Mouse (Mus musculus): ENCODE data around the gene Lrrc32.

The Lrrc32 gene

DNA sequence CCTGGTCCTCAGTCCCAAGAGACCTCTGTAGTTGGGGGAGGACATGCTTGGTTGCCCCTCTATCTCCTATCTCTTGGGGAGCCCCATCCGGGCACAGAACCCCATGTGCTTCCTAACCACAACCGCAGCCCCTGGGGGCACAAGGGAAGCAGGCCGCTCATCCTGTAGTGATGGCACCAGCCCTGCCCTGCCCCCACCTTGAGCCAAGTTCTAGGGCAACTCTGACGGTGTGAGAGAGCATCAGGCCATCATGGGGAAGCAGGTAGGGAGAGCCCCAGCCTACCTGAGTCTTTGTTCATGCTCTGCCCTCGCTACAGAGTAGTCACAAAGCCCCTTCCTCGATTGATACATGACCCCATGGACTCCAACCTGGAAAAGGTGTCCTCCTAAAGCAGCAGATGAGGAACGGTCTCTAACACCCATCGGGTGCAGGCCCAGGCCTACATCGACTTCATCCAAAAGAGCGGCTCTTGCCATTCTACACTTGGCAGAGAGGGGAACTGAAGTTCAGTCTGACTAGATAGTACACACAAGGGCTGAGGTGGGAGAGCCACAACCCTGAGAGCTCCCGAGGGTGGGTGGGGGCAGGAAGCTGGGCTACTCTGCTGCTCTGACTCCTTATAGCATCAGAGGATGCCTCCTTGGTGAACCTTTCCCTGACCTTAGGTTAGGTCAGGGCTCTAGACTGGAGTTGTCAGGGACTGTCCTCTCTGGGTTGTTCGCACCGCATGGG lies 519 bp upstream of the Lrrc32 start:
- DNase-seq (ENCODE audit: low spot score in 2 of 2), result peak; percentile 79 to 83

DNA sequence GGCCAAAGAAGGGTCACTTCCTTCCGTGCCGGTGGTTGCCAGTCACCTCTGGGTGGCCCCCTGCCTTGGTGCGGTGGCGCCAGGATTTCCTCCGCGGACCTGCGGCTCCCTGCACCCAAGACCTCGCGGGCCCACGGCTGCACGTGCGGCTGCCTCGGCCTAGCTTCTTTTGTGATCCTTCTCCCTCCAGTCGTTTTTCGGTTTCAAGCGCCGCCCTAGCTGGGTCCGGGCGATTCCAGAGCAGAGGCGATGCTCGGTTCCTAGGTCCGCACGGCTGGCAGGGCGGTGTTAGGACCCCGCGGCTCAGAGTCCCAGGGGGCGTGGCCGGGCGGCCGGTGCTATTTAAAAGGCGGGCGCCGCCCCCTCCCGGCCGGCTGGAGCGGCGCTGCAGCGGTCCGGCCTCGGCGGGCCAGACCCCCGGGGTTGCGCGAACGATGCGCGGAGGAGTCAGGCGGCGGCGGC lies 571 bp downstream of the Lrrc32 start:
- peak; percentile 48 to 68 for DNase-seq (ENCODE audit: low spot score in 2 of 2)

DNA sequence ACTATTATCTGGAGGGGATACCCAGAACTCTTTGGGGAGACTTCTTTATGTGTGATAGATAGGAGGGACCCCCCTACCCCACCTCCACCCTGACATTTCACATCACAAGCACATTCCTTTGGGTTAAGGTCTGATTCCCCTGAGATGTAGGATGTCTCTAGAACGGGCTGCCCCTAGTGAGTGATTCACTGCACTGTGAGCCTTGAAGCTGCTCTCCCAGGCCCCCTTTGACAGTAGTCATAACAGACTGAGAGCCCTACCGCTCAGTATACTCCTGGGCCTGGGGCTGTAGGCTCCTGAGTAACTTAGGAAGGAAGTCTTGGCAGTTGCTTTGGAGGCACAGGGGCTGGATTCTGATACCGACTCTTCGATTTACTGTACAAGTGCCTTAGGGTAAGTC lies 1.2 kb downstream of the Lrrc32 start:
- DNase-seq (ENCODE audit: low spot score in 2 of 2), result no peak

DNA sequence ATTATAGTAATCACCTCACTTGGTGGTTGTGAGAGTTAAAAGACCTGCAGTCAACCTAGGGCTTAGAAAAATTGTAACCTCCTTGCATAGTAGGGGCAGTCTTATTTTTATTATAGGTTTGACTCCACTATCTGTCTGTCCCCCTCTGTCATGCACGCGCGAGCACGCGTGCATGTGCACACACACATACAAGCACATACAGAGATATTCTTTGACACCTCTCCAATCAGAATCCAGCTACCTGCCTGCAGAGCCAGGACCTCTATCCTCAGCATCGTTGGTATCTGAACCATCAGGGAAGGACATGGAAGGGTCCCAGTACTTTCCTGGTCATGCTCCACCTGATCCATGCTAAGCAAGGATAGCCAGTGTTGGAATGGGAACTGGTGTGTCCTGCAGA lies 1.8 kb downstream of the Lrrc32 start:
- no peak for DNase-seq (ENCODE audit: low spot score in 2 of 2)

DNA sequence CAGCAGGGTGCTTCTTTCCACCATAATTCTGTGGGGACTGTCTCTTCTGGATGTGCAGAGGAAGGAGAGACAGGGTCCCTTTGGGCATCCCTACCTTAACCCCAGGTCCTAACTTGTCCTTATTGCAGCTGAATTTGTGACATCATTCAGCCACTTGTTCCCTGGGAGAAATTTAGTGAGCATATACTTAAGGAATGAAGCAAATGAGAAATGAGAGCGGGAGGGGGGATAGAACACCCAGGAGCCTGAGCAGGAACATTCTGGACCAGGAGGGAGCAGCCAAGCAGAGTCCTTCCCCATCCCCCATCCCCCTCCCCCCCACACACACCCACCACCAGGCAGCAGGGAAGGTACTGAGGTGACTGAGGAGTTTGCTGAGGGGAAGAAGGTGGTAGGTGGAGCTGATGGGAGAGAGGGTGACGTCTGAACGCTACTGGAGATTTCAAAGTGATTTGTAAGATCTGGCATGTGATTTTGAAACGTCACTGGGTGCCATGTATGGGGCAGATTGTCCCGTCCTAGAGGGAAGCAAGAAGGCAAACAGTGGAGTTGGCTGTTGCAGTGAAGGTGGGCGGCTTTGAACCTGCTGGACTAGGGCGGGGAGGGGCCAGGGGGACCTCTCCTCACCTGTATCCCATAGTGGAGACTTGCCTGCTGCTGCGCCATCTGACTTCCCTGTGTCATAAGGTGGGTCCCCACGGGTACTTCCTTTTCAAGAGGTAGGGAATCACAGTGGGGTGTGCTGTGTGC lies 2.5 kb downstream of the Lrrc32 start:
- DNase-seq (ENCODE audit: low spot score in 2 of 2), result no peak

DNA sequence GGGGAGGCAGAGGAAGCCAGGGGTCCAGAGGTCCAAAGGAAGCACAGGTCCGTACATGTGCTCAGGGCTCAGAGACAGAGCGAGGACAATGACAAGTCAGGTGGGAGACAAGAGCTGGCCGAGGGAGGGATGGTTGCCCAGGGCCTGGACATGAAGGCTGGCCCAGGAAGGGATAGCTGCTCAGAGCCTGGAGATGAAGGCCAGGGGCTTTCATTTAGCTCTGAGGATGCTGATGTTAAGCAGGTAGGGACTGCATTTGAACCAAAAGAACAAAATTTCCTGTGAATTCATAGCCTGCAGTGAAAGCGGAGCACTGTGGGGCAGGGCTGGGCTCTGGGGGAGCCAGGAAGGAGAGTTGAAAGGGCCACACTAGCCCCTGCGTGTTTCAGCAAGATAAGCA lies 3.2 kb downstream of the Lrrc32 start:
- DNase-seq (ENCODE audit: low spot score in 2 of 2), result no peak

DNA sequence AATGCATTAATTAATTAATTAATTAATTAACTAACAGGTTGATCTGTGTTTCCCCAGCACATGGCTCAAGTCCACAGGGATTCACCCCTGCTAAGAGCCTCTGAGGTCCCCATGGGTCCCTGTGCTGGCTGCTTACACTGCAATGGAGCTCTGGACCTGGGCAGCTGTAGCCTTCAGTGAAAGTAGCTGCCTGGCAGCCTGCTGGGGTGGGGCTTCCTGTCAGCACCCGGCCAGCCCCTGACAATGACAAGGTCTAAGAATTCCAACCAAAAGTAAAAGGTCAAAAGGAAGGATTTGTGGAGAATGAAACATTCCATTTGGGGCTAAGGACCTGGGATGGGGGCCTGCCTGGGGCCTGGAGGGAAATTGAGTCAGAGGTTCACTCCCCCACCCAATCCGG lies 4.2 kb downstream of the Lrrc32 start:
- DNase-seq (ENCODE audit: low spot score in 2 of 2), result no peak

DNA sequence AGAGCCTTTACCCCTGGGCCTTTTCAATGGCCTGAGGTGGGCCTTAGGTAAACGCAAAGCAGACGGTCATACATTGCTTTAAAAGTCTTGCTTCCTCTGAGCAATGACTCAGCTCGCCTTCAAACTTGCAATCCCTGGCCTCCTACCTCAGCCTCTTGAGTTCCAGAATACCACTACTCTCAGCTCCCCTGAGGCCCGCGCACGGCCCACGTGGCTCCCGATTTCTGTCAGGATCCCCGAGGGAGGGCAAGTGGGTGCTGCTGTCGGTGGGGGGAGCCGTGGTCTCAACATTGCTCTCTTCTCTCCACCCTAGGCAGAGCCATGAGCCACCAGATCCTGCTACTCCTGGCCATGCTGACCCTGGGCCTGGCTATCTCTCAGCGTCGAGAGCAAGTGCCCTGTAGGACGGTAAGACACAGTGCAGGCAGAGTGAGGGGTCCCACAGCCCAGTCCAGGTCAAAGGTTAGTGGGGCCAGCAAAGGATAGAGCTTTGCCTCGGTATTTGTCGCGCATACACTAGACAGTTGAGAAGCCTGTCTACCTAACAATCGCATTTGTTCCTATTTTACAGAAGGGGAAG lies 4.9 kb downstream of the Lrrc32 start:
- DNase-seq (ENCODE audit: low spot score in 2 of 2), result no peak

DNA sequence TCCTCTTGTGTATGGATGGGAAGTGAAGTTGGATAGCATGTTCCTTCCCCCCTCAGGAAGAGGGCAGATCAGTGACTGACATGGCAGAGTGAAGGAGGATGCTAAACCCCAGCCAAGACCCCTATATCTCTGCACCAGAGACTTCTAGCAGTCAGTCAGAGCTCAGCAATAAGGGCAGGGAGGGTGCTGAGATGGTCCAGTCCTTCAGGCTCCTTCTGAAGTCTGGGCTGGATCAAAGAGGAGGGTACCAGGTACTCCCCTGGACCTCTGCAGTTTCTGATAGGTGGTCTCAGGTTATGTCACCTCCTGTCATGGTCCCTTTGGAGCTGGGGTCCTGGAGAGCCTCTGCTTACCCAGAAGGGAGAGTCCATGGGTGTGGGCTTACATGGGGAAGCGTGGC lies 6.5 kb downstream of the Lrrc32 start:
- no peak for DNase-seq (ENCODE audit: low spot score in 2 of 2)

DNA sequence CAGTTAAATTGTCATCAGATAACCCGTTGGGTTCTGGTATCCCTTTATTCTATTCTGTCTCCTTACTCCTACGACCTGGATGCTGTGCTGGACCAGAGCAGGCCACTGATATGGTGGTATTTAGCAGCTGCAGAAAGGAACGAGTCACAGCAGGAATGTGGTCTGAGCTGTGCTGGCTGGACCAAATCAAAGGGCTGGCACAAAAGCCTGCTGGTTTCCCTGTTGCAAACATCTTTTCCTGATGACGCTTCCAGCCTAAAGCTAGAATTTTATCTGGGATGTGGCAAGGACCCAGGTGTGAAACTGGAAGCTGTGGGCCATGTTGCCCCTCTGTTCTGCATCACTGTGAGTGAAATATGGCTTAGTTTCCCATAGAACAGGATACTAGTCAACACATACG lies 8.4 kb downstream of the Lrrc32 start:
- no peak for DNase-seq (ENCODE audit: low spot score in 2 of 2)

DNA sequence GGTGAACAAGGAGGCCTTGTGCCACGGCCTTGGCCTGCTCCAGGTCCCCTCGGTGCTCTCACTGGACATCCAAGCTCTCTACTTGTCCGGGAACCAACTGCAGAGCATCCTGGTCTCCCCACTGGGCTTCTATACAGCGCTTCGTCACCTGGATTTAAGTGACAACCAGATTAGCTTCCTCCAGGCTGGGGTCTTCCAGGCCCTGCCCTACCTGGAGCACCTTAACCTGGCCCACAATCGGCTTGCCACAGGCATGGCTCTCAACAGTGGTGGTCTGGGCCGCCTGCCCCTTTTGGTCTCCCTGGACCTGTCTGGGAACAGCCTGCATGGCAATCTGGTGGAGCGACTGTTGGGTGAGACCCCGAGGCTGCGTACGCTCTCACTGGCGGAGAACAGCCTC lies 9.0 kb downstream of the Lrrc32 start:
- no peak for DNase-seq (ENCODE audit: low spot score in 2 of 2)

DNA sequence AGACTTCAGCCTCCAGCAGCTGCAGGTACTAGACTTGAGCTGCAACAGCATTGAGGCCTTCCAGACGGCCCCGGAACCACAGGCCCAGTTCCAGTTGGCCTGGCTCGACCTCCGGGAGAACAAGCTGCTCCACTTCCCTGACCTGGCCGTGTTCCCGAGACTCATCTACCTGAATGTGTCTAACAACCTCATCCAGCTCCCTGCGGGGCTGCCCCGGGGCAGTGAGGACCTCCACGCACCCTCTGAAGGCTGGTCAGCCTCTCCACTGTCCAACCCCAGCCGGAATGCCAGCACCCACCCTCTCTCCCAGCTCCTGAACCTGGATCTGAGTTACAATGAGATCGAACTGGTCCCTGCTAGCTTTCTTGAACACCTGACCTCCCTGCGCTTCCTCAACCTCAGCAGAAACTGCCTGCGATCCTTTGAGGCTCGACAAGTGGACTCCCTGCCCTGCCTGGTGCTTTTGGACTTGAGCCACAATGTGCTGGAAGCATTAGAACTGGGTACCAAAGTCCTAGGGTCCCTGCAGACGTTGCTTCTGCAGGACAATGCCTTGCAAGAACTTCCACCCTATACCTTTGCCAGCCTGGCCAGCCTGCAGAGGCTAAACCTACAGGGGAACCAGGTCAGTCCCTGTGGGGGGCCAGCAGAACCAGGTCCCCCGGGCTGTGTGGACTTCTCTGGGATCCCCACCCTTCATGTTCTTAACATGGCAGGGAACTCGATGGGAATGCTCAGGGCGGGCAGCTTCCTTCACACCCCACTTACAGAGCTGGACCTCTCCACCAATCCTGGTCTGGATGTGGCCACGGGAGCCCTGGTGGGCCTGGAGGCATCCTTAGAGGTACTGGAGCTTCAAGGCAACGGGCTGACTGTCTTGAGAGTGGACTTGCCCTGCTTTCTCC lies 9.8 kb downstream of the Lrrc32 start:
- no peak for DNase-seq (ENCODE audit: low spot score in 2 of 2)

DNA sequence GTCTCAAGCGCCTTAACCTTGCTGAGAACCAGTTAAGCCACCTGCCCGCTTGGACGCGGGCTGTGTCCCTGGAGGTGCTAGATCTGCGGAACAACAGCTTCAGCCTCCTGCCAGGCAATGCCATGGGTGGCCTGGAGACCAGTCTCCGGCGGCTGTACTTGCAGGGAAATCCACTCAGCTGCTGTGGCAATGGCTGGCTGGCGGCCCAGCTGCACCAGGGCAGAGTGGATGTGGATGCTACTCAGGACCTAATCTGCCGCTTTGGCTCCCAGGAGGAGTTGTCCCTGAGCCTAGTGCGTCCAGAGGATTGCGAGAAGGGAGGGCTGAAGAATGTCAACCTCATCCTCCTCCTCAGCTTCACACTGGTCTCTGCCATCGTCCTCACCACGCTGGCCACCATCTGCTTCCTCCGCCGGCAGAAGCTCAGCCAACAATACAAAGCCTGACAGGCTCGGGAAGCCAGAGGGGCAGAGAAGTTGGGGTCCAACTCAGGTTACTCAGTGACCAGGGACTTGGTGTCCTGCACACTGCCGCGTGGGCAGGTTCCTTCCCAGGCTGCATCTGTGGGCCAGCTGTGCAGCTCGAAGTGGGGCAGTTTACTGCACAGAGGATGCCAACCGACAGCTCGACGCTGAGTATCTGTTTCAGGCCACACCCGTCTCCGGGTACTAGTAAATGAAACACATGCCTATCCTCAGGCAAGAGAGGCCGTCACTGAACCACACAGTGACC lies 10.6 kb downstream of the Lrrc32 start:
- no peak for DNase-seq (ENCODE audit: low spot score in 2 of 2)

DNA sequence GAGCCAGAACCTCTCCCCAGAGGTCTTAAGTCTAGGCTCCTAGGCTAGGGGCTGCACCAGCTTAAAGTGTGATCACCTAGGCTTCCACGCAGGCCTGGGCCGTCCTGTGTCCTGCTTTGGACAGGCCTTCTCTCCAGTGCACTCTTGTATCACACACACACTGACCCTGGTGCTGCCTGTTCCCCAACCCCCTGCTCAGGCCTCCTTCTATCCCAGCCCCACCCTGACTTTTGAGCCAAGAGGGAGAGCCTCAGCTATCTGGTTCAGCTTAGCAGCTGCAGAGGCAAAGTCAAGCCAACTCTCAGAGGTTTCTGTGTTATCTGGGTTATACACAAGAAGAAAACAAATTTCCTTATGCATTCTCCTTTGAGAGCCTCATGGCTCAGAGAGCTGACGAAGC lies 11.4 kb downstream of the Lrrc32 start:
- no peak for DNase-seq (ENCODE audit: low spot score in 2 of 2)

DNA sequence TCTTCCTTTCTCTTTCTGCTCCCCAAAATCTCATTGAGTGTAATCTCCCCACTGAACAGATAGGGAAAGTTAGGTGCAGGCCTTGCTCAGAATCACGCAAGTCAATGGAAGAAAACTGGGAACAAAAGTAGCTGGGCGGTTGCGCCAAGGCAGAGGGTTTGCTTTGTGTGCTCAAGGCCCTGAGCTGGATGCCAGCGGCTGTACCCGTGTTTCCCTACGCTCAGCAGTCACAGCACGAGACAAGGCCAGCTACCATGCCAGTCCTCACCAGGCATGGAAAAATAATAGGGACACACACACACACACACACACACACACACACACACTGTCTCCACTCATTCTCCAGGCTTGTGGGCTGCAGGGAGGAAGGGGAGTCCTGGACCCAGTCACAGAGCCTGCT lies 12.0 kb downstream of the Lrrc32 start:
- DNase-seq (ENCODE audit: low spot score in 2 of 2), result no peak

DNA sequence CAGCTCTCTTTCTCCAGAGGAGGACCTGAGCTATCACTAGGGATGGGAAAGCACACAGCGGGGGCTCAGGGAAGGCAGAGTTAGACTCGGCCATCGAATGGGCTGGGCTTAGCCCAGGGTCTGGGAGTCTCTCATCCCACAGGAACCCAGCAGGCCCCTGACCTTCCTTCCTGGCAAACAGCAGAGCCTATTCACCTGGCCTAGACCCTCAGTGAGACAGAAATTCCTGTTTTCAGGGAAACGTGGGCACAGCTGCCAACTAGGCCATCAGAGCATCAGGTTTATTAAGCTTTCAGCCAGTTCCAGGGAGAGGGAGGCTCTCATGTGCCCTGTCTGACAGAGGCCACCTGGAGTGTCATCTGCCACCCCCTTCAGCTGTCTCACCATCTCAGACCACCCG lies 13.8 kb downstream of the Lrrc32 start:
- DNase-seq (ENCODE audit: low spot score in 2 of 2), result no peak

DNA sequence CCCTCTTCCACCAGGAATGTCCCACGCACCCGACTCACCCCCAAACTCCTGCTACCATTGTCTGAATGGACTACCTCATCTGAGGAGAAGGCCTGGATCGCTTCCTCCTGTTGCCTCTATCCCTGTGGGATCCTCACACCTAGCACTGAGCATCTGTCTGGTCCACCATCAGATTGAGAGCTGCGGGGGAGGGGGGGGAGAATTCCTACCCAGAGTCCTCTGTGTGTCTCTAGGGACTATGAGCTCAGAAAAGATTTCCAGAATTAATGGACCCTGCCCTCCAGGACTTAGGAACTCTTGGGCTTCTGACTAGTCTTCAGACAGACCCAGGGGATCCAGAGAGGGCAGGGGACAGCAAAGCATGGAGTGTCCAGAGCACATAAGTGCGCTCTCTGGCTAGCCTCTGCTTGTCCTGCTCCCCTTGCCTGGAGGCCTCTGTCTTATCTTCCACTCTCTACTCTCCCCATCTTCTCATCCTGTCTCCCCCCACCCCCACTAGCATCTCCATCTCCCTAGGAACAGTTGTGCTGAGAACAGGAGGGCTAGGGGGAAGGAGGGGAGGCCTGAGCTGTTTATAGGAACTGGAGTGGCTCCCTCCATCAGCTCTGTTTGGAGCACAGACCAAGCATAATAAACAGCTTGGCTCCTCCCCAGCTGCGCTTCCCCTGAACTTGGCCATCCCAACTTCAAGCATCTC lies 15.0 kb downstream of the Lrrc32 start:
- no peak for DNase-seq (ENCODE audit: low spot score in 2 of 2)

DNA sequence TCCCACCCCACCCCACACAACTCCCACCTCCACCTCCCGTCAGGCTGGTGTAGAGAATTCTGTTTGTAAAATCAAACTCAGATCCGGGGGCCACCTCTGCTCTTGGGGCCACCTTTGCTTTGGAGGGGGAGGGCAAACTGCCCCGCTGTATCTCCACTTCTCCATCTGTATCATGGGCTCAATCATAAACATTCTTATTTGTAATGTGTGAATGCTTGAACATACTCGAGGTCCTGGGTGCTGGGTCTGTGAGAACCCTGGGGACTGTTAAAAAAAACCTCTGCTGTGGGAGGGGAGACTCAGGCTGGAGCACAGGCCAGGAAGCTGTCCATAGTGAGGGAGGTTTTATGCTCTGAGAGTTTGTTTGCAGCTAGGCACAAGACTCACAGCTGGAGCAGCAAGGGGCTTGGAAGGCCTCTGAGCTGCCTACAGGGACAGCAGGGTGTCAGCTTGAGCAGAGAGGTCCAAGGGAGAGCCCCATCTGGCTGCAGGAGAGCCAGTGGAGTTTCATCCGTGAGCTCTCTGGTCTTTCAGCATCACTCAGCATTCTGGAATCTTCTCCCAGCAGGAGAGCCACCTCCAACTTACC lies 15.7 kb downstream of the Lrrc32 start:
- DNase-seq (ENCODE audit: low spot score in 2 of 2), result no peak

DNA sequence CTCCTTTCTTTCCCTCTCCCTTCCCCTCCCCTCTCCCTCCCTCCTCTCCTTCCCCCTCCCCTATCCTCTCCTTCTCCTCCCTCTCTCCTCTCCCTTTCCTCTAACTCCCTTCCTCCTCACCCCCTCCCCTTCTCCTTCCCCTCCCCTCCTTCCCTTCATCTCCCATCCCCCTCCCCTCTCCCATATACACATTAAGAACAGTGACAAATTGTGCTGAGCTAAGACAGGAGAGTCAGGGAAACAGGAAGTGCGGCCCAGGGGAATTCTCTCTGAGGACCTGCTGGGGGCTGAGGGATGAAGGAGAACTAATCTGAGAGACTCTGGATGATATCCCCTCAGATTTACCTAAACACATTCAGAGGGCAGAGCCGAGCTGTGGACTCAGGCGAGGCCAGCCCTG lies 16.6 kb downstream of the Lrrc32 start:
- no peak for DNase-seq (ENCODE audit: low spot score in 2 of 2)
